Mouse (Mus musculus): ENCODE data around the gene Nck1.

GRCm38 (mm10) chr9:100570626-100571233 lies 24.8 kb upstream of the Nck1 start, which contains the start of gene Slc35g2:
- no peak for TF ChIP-seq JUND (conservative IDR thresholded peaks at IDR 0.05; ENCODE audit: low read depth, low read length)
- no peak for TF ChIP-seq POLR2A (IDR thresholded peaks at IDR 0.05; ENCODE audit: low read depth, low read length)
- no peak for TF ChIP-seq MAX (IDR thresholded peaks at IDR 0.05; ENCODE audit: low read length)
- TF ChIP-seq RAD21 (IDR thresholded peaks at IDR 0.05; ENCODE audit: low read depth, low read length), result no peak
- no peak for TF ChIP-seq USF1 (IDR thresholded peaks at IDR 0.05; ENCODE audit: low read depth, low read length)
- TF ChIP-seq MAFK (IDR thresholded peaks at IDR 0.05; ENCODE audit: insufficient replicate concordance, low read length), result no peak
- no peak for TF ChIP-seq SMC3 (IDR thresholded peaks at IDR 0.05; ENCODE audit: low read depth, low read length)
- no peak for TF ChIP-seq BHLHE40 (IDR thresholded peaks at IDR 0.05; ENCODE audit: low read depth, low read length)
- no peak for TF ChIP-seq CHD2 (IDR thresholded peaks at IDR 0.05; ENCODE audit: low read length)
- TF ChIP-seq CTCF (conservative IDR thresholded peaks at IDR 0.05 in 1 of 2, IDR thresholded peaks at IDR 0.05 in 1 of 2; ENCODE audit: low read depth in 2 of 2, low read length in 2 of 2), result no peak
- TF ChIP-seq MXI1 (IDR thresholded peaks at IDR 0.05; ENCODE audit: low read depth, low read length), result no peak
- TF ChIP-seq KAT2A (IDR thresholded peaks at IDR 0.05; ENCODE audit: insufficient replicate concordance, low read length), result no peak
